Mouse (Mus musculus) spleen, adult 12 weeks (tissue): ENCODE results near the gene Zzef1.
"Not testable (repeated sequence)": the region's sequence is repeated elsewhere in the genome, so short reads cannot be mapped to it uniquely, and the experiment has no call there.

Source experiments
- DNase-seq: peaks from one replicate; pipeline ENCODE4 v3.0.0; 2022; ENCODE audit warnings: low spot score

Zzef1 gene

DNA sequence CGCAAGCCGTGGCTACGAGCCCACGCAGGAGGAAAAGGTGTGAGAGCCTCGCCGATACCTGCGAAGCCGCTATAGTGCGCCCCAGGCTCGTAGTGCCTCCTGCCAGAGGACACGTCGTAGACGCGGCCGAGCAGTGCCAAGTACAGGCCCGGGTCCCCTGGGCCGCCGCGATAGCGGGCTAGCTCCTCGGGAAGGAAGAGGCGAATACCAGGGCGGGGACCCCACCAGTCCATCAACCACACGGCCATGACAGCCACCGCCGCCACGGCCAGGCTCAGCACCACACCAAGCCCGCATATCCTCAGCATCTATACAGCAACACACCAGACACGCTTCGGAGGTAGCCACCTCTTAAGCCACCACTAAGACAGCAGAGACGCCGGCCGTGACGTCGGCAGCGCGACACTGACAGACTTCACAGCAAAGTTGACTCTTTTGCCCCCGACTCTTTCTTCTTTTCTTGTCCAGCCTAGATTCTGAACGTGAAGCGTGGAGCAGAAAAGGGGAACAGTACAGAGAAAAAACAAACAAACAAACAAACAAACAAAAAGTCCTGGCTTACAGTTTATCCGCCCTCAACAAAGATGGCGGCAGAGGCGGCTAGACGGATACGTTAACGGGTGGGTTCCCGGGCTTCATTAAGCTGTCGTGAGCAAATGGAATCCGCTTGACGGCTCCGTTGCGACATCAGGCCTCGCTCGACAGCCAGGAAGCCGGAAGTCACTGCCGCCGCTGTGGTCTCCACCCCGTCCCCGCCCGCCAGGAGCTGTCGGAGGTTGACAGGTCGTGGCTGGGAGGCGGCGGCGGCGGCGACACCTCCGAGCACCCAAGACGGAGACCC, at the start of gene Zzef1, which contains the start of gene Cyb5d2:
Zzef1 (plus strand) TSS at position 772 of the 841 bp plus-strand sequence.
Cyb5d2 (minus strand) TSS at position 688 of the 841 bp plus-strand sequence.
- peak; percentile 87 for DNase-seq

DNA sequence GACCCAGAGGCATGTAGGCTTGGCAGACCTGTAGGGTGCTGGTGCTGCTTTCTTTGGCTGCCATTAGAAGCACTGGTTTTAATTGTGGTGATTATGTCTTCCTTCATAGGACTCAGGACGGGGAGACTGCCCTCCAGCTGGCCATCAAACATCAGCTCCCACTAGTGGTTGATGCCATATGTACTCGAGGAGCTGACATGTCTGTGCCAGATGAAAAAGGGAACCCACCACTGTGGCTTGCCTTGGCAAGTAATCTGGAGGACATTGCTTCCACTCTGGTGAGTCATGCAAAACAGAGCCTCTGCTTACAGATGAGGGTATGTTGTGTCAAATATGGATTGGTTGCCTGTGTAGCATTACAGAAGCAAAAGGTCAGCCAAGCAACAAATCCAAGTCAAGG, 44.1 kb upstream of the Zzef1 start:
- DNase-seq, result no peak

DNA sequence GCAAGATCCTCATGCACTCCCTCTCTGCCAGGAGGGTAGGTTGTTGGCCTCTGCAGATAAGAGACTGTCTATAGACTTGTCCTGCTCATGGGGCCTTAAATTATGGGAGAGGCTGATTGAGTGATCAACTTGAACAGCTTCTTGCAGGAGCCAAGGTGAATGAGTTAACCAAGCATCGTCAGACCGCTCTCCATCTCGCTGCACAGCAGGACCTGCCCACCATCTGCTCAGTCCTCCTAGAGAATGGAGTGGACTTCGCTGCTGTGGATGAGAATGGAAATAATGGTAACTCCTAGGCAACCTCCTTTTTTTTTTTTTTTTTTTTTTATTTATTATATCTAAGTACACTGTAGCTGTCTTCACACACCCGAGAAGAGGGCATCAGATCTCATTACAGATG, 37.7 kb upstream of the Zzef1 start:
- no peak for DNase-seq

DNA sequence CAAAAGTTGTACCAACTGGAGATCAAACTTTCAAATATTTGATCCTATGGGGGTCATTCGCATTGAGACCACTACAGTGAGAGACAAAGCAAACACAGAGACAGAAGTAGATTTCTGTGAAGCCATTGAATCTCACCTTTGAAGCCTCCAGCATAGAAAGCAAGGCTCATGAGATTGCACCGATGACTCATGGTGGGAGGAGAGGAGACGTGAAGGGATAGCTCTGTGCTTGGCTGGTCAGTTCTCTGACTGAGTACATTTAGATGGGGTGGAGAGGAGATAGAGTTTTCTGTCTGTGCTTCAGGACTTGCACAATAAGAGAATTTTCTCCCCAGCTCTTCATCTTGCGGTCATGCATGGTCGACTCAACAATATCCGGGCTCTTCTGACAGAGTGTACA, 36.4 kb upstream of the Zzef1 start:
- no peak for DNase-seq

DNA sequence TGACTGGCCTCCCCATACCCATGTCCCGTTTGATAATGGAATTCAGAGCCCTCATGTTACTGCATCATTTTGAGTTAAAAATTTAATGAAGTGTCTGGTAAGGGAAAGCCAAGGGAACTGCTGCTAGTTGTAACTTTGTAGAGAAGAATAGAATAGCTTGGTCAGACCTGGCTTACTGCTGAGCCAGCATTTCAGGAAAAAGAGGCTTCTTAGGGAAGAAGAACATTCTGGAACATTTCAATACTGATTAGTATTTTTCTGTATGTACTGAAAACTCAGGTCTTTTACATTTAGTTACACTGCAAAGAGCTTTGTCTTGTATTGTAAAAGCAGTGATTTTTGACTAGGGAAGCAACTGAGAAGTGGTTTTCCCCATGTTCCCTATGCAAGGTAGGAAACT, 35.2 kb upstream of the Zzef1 start:
- DNase-seq, result no peak

DNA sequence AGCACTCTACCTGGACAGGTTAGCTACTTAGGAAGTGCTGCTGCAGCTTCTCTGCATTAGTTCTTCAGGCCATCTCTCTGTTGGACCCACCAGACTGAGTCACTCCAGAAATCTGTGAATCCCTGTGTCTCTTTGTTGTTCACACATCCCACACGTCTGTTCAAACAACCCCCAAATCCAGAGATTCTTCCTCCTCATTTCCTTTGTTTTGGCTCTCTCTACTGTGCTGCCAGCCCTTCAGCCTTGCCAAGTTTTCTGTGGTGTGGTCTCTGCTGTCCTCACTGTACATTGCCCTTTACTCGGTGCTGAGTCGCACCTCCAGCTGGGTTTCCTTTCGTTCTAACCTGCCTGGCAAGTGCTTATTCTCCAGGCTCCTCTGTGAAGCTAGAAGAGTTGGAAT, 31.8 kb upstream of the Zzef1 start:
- DNase-seq, result no peak

DNA sequence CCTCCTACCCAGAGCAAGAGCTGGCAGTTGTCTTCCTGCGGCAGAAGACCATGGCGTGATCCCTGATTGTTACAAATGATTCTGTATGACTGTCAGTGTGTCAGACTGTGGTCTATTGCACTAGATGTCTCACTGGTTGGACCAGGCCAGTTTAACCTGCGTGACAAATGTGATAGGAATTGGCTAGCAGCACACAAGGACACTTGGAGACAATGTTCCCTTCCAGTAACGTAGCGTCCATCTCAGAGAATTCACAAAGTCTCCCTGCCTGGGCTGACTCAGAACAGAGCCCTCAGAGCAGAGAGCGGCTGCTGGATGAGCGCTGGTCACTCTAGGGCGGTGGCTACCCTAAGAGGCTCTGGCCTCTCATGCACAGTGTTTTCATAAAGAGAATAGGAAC, 28.3 kb upstream of the Zzef1 start:
- no peak for DNase-seq

DNA sequence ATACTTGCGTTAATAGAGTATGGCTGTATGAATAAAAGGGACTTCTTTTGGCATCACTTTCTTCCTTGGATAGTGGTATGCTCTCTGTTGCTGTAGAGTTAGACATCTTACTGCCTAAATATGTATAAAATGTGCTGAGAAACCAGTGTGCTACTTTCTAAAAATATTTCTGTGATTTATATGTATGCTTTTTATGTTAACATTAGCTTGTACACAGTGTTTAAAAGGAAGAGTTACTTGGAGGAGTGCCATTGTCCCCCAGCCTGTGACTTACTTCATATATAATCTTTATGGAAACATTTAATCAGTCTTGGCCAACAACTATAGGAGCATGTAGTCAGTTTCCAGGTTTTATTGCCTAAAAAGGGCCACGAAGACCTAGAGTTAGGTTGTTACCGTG, 27.0 kb upstream of the Zzef1 start:
- DNase-seq, result no peak

DNA sequence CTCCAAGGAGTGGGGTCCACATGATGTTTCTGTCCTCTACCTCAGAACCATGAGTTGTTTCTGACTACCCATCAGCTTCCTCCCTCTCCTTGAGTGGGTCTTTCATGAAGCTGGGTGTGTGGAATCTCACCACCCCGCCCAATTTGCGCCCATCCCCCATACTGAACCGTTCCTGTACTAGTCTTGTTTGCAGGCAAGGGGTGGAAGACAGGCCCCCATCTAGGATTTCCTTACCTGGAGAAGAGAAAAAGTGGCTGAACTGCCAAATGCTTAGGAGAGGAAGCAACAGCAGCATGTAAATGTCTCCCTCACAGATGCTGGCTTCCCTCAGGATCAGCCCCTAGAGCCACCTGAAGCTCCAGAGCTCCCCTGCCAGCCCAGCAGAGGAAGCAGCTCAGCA, 25.7 kb upstream of the Zzef1 start:
- DNase-seq, result no peak

DNA sequence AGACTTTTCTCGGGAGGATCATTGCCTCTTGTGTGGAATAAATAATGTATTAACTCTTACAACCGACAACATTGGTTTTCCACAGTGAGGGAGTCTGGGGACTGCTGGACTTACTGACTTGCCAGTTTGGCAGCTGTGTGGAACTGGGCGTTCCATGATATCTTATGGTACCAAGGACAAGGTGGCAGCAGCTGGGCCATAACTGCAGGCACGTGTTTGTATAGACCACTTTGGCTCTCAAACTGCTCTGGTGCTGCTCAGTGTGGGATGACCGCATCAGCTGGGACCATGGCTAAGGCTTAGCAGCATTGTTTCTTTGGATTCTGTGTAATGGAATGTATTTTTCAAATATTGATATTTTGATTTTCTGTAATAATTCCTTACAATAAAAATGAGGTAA, 25.2 kb upstream of the Zzef1 start:
- DNase-seq, result no peak

DNA sequence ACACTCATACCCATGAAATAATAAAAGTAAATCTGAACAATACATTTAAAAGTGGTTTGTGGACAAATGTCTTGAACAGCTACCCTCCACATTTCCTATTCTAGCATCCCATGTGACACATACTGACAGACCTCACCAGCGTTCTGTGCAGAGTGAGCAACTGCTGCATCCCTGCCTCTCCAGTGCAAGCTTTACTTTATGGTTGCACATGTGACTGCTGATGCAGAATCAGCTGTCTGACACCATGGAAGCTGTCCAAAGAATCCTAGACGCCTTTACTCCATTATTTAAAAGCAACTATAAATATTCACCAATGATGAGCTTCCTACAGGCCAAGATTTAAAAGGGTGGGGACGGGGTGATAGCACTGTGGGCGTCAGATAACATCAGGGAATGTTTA, 24.6 kb upstream of the Zzef1 start:
- DNase-seq, result no peak

DNA sequence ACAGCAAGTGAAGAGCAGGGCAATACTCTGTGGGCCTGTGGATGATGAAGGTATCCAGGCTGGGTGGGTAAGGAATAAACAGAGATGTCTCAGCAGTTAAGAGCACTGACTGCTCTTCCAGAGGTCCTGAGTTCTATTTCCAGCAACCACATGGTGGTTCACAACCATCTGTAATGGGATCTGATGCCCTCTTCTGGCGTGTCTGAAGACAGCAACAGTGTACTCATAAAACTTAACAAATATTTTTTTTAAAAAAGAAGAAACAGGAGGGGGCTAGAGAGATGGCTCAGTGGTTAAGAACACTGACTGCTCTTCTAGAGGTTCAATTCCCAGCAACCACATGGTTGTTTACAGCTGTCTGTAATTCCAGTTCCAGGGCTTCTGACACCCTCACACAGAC, 23.4 kb upstream of the Zzef1 start:
- not testable (repeated sequence) for DNase-seq

DNA sequence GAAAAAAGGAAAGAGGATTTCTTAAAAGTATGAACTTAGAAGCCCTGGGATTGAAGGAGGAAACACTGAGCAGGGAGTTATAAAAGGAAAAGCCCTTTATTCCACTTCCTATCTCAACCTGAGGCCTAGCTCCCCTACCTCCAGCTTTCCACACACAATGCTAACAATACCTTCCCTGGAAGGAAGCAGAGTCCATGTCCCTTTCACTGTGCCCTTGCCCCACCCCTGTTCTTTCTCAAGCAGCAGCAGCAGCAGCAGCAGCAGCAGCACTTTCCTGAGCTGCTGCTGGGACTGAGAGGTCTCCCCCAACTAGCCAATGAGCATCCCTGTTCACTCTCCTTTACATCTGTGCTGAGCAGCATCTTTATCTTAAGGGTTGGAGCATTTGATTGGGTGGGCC, 17.1 kb upstream of the Zzef1 start:
- no peak for DNase-seq

DNA sequence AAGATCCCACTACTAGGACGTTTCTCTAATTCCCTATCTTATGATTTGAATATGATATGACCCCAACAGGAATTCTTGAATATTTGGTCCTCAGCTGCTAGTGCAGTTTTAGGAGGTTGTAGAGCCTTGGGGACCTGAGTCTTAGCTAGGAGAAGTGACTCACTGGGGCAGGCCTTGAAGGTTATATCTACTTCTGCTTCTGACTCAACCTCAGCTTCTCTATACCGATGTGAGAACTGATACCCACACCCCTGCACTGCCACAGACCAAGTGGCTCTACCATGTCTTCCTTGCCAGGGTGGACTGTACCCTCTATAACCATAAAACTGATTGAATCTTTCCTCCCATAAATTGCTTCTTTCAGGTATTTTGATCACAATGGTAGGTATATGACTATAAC, 13.9 kb upstream of the Zzef1 start:
- no peak for DNase-seq

DNA sequence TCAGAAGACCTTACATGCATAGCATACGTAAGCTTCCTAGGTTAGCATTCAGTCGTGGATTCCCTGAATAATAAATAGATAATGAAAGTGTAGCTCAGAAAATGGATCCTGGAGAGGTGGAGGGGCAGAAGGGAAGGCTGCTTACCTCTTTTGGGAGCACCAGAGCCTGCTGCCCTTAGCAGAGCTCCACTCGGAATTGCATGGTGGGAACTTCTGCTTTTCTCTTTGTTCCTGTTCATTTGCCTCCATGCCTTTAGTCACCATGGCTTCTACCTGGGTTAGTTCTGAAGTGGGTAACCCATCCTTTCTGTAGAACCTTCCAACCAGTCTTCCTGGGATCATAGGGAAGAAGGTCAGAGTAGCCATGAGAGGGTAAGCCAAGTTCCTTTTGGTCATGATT, 13.5 kb upstream of the Zzef1 start:
- no peak for DNase-seq

DNA sequence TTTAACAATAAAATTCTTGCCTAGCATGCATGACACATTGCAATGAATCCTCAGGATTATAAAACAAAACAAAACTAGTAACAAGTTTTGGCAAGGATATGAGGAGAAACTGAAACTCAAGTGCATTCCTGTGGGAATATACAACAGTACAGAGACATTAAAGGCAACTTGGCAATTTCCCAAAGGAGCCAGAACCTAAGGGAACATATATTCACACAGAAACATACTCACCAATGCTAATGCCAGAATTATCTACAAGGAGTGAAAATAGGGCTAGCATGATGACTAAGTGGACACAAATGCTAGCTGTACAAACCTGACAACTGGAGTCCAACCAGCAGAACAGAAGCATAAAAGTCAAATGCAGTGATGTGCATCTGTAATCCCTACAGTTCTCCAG, 4.0 kb upstream of the Zzef1 start:
- DNase-seq, result no peak

DNA sequence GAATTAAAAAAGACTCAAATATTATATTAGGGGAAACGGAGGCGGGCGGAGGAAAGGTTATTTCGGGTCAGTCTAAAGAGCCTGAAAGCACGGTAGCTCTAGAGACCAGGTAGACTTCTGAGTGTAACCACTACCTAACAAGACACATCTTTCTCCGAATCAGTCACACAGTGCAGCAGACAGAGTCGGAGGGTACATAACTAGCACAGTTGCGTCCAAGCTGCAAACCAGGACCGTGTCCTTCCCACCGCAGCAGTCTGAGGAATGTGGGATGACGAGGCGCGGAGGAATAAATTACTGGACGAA, 924 bp upstream of the Zzef1 start:
- DNase-seq, result no peak

DNA sequence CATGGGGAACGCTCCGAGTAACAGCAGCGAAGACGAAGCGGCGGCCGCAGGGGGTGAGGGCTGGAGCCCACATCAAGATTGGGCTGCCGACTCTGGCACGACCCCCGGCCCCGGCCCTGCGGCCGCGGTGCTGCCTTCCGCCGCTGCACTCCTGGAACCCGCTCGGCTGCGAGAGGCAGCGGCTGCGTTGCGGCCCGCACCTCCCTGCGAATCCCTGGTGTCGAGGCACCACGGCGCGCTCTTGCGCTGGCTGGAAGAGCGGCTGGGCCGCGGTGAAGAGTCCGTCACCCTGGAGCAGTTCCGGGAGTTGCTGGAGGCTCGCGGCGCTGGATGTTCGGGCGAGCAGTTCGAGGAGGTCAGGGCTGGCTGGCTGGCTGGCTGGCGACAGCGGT, 266 bp downstream of the Zzef1 start:
- no peak for DNase-seq

DNA sequence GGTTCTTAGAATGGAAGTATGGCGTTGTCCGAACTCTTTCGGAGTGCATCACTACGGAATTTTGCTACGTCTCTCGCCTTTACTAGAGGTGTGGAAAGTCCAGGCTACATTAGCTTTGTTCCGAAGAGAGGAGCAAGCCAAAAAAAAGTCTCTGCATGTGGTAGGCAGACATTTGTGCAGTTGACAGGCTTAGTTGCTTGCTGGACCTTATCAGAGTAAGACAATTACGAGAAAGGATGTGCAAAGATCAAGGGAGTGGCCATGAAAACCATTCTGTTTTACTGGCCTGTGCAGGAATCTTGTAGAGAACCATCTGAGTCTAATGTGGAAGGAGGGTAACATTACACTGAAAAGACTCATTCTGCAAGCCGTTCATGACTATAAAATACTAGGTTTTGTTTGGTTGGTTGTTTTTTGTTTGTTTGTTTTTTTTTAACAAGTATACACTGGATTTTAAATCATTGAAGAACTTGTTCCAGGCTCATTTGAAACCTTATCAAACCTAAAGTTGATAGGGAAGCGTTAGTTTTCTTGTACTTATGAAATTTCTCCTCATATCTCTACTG, 830 bp downstream of the Zzef1 start:
- peak; percentile 8 for DNase-seq

DNA sequence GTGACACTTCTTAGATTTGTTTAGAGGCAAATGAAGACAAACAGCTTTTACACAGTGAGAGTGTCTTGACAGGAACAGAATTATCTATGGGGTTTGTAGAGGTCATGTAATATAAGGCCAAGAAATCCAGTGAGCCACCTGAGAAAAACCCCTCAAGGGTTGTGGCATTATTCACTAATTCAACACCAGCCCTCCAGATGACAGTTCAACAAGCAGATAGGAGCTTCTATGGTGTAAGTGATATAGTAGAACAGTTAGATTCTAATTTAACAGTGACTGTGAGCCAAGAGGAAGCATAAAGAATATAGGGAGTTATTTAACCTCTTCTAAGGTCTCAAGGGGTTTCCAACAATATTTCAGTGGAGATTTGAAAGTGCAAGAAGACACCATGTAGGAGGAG, 2.1 kb downstream of the Zzef1 start:
- no peak for DNase-seq

DNA sequence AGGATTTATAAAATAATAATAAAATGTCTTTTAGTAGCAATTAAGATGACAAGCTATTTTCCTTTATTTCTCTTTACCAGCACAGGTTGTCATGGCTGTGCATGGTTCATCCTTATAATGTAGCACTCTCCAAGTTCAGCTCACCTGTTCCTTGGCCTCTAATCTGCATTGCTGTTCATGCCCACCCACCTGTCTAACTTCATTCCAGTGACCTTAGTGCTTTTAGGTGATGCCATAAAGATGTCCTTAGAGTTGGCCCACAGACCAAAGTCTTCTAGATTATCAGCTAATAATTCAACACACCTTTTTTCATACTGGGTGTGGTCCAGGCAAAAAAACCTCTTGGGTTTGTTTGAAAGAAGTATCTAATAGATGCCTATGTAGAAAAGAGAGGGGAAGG, 5.2 kb downstream of the Zzef1 start:
- DNase-seq, result no peak

DNA sequence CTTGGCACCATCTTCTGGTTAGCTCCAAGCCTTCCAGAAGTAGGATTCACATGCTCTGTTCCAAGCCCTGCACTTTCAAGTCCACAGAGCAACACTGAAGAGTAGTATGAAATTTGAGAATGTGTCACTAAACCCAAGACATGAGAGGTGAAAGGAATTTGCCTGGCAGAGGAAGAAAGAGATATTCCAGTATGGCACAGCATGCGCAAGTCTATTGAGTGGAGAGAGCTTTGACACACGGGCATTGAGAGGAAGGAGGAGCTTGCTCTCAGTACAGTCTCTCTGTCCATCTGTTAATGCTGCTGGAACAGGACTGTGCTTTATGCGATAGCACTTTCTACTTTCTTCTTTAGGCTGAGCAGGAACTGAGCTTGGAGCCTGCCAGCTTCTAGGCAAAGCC, 7.0 kb downstream of the Zzef1 start:
- no peak for DNase-seq

DNA sequence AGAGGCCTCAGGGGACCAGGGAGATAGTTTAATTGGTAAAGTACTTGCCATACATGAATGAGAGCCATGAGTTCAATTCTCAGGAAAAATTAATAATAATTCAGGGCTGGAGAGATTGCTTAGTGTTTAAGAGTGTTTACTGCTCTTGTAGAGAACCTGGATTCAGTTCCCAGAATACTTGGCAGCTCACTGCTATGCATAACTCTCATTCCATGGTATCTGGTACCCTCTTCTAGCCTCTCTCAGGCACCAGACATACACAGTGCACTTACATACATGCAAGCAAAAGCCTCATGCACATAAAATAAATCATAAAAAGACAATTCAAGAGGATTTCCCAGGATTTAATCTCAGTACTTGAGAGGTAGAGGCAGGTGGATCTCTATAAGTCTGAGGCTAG, 8.6 kb downstream of the Zzef1 start:
- DNase-seq, result no peak

DNA sequence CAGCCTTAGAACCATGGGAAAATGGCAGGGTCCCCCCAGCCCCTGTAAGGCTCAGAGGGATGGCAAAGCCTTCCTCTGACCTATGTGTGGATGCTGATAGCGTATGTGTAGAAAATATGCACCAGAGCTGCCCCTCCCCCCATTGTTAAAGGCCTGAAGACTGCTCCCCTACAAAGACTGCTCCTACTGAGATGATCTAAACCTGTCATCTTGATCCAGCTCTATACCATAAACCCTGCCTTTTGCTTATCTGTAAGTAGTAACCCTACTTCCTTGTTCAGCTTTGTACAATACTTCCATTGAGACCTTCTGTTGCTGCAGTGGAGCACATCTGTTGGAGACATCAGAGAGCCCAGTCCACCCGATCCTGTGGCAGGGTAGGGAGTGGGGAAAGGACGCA, 9.2 kb downstream of the Zzef1 start:
- DNase-seq, result no peak
